In genomic region chr16:14361362-14362098, GRCm38 (mm10) we compare ENCODE assay signal across 8 mouse cellular contexts. TPM values are rescaled to one million over a fixed set of nuclear protein-coding genes. Genes with fewer than 3 reads are reported as not detected.
DNase-seq lines count a peak whose midpoint lies in the region; ATAC-seq and TF ChIP-seq lines count a peak whose summit lies in the region.

Gene Abcc1, plus strand, starts transcription at chr16:14361558.

- no peaks in the 10 kb centered on the region for H3K9me3 ChIP-seq in hindbrain, embryonic 14.5 days (ENCODE audit: control insufficient read depth, low read length)

- peak within 1 kb of the TSS; percentile 99 for H3K4me2 ChIP-seq in hindbrain, embryonic 14.5 days (replicated peaks)

- H3K36me3 ChIP-seq in hindbrain, embryonic 14.5 days (replicated peaks; ENCODE audit: control insufficient read depth, insufficient read depth), result no peaks in the 10 kb centered on the region
- H3K36me3 ChIP-seq in macrophage (ENCODE audit: inconsistent target), result no peaks in the 10 kb centered on the region

- no peak for DNase-seq in Patski (ENCODE audit: low read depth, low spot score)
- DNase-seq in cerebellum, postnatal 25 days, result peak; percentile 90 to 93
- DNase-seq in frontal cortex, postnatal 36 days (ENCODE audit: low spot score in 2 of 2), result peak; percentile 70 to 80
- DNase-seq in hindbrain, embryonic 14.5 days (ENCODE audit: low spot score), result peak; percentile 78
- peak; percentile 75 to 86 for DNase-seq in left cerebral cortex, adult 18-20 months (ENCODE audit: low spot score in 2 of 2)
- peak; percentile 88 for DNase-seq in right cerebral cortex, adult 18-20 months
- DNase-seq in urinary bladder, adult 2 months (ENCODE audit: low spot score), result peak; percentile 76

- in situ Hi-C loops in Patski (cut with MboI; ENCODE audit: low pct_unique_long_range_greater_than_20kb), result no loop called here

- H3K79me2 ChIP-seq in macrophage (ENCODE audit: inconsistent target), result peaks cover 50% of the 10 kb centered on the region

- H3K4me3 ChIP-seq in hindbrain, embryonic 14.5 days (replicated peaks; ENCODE audit: low read length), result peak within 1 kb of the TSS; percentile 81
- peak within 1 kb of the TSS; percentile 89 for H3K4me3 ChIP-seq in macrophage (ENCODE audit: inconsistent target)

- under 1% methylated on average over 51 of the region's 64 CpGs for WGBS in hindbrain, embryonic 14.5 days
- WGBS in macrophage (ENCODE audit: missing documents), result 1% methylated on average over 50 of the region's 64 CpGs

- peak within 1 kb of the TSS; percentile 92 for H3K9ac ChIP-seq in hindbrain, embryonic 14.5 days

- peak; percentile 26 for TF ChIP-seq CTCF in Patski (IDR thresholded peaks at IDR 0.05)

- CTCF ChIA-PET in Patski (lab: Charles Lee), result interaction anchor here (1.9 kb wide), 1 partner anchor 10 kb away, joined by 8 read pairs; no protein-coding TSS in a partner anchor

- H3K4me1 ChIP-seq in hindbrain, embryonic 14.5 days (replicated peaks; ENCODE audit: control insufficient read depth, insufficient read depth, low read length), result peaks cover 13% of the 10 kb centered on the region

- peak within 1 kb of the TSS; percentile 71 for H3K27ac ChIP-seq in hindbrain, embryonic 14.5 days
- peak within 1 kb of the TSS; percentile 82 for H3K27ac ChIP-seq in macrophage

- POLR2A ChIA-PET in Patski (lab: Charles Lee), result interaction anchor here (1.5 to 3.3 kb wide), 2 partner anchors 10 to 50 kb away, joined by 5 to 19 read pairs; no protein-coding TSS in a partner anchor

- no peaks in the 10 kb centered on the region for H3K27me3 ChIP-seq in Patski
- H3K27me3 ChIP-seq in hindbrain, embryonic 14.5 days (ENCODE audit: control insufficient read depth, insufficient read depth, low read length), result no peaks in the 10 kb centered on the region

- peak; percentile 93 for ATAC-seq in Patski
- peak; percentile 98 for ATAC-seq in hindbrain, embryonic 14.5 days (ENCODE audit: low FRiP score)

RNA-seq across cellular contexts. Expression of gene Abcc1, which starts in this region (rescaled TPM):
- 28.3 TPM for polyA plus RNA-seq in Patski (2021)
- polyA plus RNA-seq in hindbrain, embryonic 14.5 days (2014; fragmentation: Nextera tagmentation; extraction: Ambion mirVana), result 8.2 and 9.0 TPM in 2 replicates
- 10 to 100 TPM; 14.9 to 16.5 TPM for total RNA-seq in left cerebral cortex, adult 18-20 months (2021)
- total RNA-seq in macrophage (2018; cell fraction: chromatin; rRNA removed), result 100 to 1,000 TPM; 106 to 796 (median 207) TPM
- 10 to 100 TPM; 13.3 to 51.1 (median 29.1) TPM for total RNA-seq in macrophage (2018; cell fraction: cytosol; rRNA removed)
- total RNA-seq in macrophage (2018; cell fraction: nucleus; rRNA removed), result 100 to 1,000 TPM in 16 of 26 experiments, 10 to 100 TPM in 10; 47.2 to 324 (median 121) TPM
- polyA plus RNA-seq in macrophage (2018), result 19.8 to 46.6 TPM (median 31.3 TPM) in 3 replicates
- polyA plus RNA-seq in urinary bladder, adult 2 months (2012; rRNA removed), result 27.5 and 27.7 TPM in 2 replicates
